Mouse (Mus musculus) splenic B cell, adult 2 months (primary cell): ENCODE measurements around the gene Rwdd1.
"Not testable (repeated sequence)": the region's sequence is repeated elsewhere in the genome, so short reads cannot be mapped to it uniquely, and the experiment has no call there.

Source experiments
- DNase-seq: peaks from one replicate; pipeline ENCODE4 v3.0.0-alpha.2; 2011; ENCODE audit warnings: low read depth, low spot score
- H3K27me3 ChIP-seq: 2 replicates; pipeline ENCODE4 v1.6.1; 2012; ENCODE audit warnings: mild to moderate bottlenecking, low read length, moderate library complexity, mixed read lengths; ENCODE audit not compliant: control insufficient read depth, poor library complexity, insufficient read depth, severe bottlenecking
- H3K36me3 ChIP-seq: 2 replicates; pipeline ENCODE4 v1.6.1; 2012; ENCODE audit warnings: mild to moderate bottlenecking, low read length, moderate library complexity, mixed read lengths; ENCODE audit not compliant: control insufficient read depth, poor library complexity, insufficient read depth, severe bottlenecking

Gene Rwdd1

GRCm38 (mm10) chr10:34019302-34020075, at the start of gene Rwdd1:
TSS of gene Rwdd1 (minus strand) at chr10:34019624.
- no peaks in the 10 kb centered on the region for H3K27me3 ChIP-seq
- DNase-seq = peak; percentile 97
- no peaks in the 10 kb centered on the region for H3K36me3 ChIP-seq

- no peak for DNase-seq
- Histone ChIP-seq H3K27me3 (no peaks in the 10 kb centered on the region), H3K36me3 (no peaks in the 10 kb centered on the region)
Observed at GRCm38 (mm10) chr10:34066591-34066990, 47.2 kb upstream of the Rwdd1 start.

- no peaks in the 10 kb centered on the region for H3K36me3 ChIP-seq
- DNase-seq = no peak
- no peaks in the 10 kb centered on the region for H3K27me3 ChIP-seq
Observed at GRCm38 (mm10) chr10:34053987-34054386, 34.6 kb upstream of the Rwdd1 start.

- DNase-seq = no peak
Observed at GRCm38 (mm10) chr10:34044210-34044609, 24.8 kb upstream of the Rwdd1 start, which contains the start of gene Calhm4. TSS of gene Calhm4 (minus strand) at chr10:34044310.

GRCm38 (mm10) chr10:34037401-34037800, 18.0 kb upstream of the Rwdd1 start, which contains the start of gene Trappc3l:
TSS of gene Trappc3l (plus strand) at chr10:34037597.
- no peak for DNase-seq
- Histone ChIP-seq H3K27me3 (no peaks in the 10 kb centered on the region; the same call in 1 of the 2 replicates), H3K36me3 (no peaks in the 10 kb centered on the region)

More at GRCm38 (mm10) chr10:34044210-34044609, 24.8 kb upstream of the Rwdd1 start, which contains the start of gene Calhm4:
- Histone ChIP-seq H3K27me3 (no peaks in the 10 kb centered on the region), H3K36me3 (no peaks in the 10 kb centered on the region)

GRCm38 (mm10) chr10:34036587-34036986, 17.2 kb upstream of the Rwdd1 start:
- H3K27me3 ChIP-seq = no peaks in the 10 kb centered on the region; the same call in 1 of the 2 replicates
- peak; percentile 63 for DNase-seq

GRCm38 (mm10) chr10:34033630-34034305, 14.3 kb upstream of the Rwdd1 start:
- Histone ChIP-seq H3K36me3 (no peaks in the 10 kb centered on the region), H3K27me3 (no peaks in the 10 kb centered on the region; the same call in 1 of the 2 replicates)
- peak; percentile 75 for DNase-seq

More at GRCm38 (mm10) chr10:34036587-34036986, 17.2 kb upstream of the Rwdd1 start:
- no peaks in the 10 kb centered on the region for H3K36me3 ChIP-seq

GRCm38 (mm10) chr10:34030322-34030721, 10.9 kb upstream of the Rwdd1 start:
- Histone ChIP-seq H3K36me3 (no peaks in the 10 kb centered on the region), H3K27me3 (no peaks in the 10 kb centered on the region; the same call in 1 of the 2 replicates)
- DNase-seq = peak; percentile 54

GRCm38 (mm10) chr10:34018746-34019301, 600 bp downstream of the Rwdd1 start:
- peak; percentile 33 for DNase-seq
- Histone ChIP-seq H3K36me3 (no peaks in the 10 kb centered on the region), H3K27me3 (no peaks in the 10 kb centered on the region)

- no peak for DNase-seq
- 0 out of 2 replicates have a peak, but pooled peaks cover 2% of the 10 kb centered on the region for H3K36me3 ChIP-seq
- H3K27me3 ChIP-seq = no peaks in the 10 kb centered on the region
Observed at GRCm38 (mm10) chr10:34013241-34013640, 6.2 kb downstream of the Rwdd1 start.

- no peak for DNase-seq
- Histone ChIP-seq H3K36me3 (0 out of 2 replicates have a peak, but pooled peaks cover 2% of the 10 kb centered on the region), H3K27me3 (no peaks in the 10 kb centered on the region)
Observed at GRCm38 (mm10) chr10:34012581-34012980, 6.8 kb downstream of the Rwdd1 start.

- Histone ChIP-seq H3K36me3 (peaks cover 18% of the 10 kb centered on the region; the same call in 1 of the 2 replicates), H3K27me3 (no peaks in the 10 kb centered on the region)
- no peak for DNase-seq
Observed at GRCm38 (mm10) chr10:33998397-33998796, 21.0 kb downstream of the Rwdd1 start.

GRCm38 (mm10) chr10:33996686-33997085, 22.7 kb downstream of the Rwdd1 start:
- H3K27me3 ChIP-seq, DNase-seq: not testable (repeated sequence)
- peaks cover 12% of the 10 kb centered on the region; the same call in 1 of the 2 replicates for H3K36me3 ChIP-seq

- H3K27me3 ChIP-seq = no peaks in the 10 kb centered on the region
- peak; percentile 93 for DNase-seq
- no peaks in the 10 kb centered on the region; the same call in 1 of the 2 replicates for H3K36me3 ChIP-seq
Observed at GRCm38 (mm10) chr10:33986771-33987170, 32.7 kb downstream of the Rwdd1 start.
